11 mouse cellular contexts compared by ENCODE assay signal in the genomic region with DNA sequence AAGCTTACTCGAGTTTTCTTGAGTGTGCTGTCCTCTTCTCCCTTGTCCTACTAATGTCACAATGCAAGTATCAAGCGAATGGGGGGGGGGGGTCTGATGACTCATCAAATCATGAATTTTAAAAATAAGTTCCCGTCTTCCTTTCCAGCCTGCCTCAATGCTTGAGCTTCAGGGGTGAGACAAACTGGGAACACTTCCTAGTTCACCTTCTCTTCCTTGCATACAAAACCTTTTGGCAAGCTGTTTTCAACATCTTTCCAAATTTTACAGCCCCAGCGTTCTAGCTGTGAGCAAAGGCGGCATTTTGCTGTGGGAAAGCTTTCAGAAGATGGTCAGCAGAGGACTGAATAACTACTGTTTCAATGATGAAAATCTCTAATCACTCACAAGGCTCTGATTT. TPM values are rescaled to one million over a fixed set of nuclear protein-coding genes. Genes with fewer than 3 reads are reported as not detected.
DNase-seq lines count a peak whose midpoint lies in the region; ATAC-seq lines count a peak whose summit lies in the region.
"Had no signal": no experiment of that assay in that cellular context is flagged by ENCODE, and none has a peak within 500 bp of the region (broad histone marks: within the 10 kb centered on the region; RNA-seq: fewer than 3 reads in every experiment).

No protein-coding gene starts in this region.

- no peaks in the 10 kb centered on the region for H3K27me3 ChIP-seq in intestine, embryonic 14.5 days (replicated peaks; ENCODE audit: control insufficient read depth, insufficient read depth, low read length)
- H3K27me3 ChIP-seq in intestine, embryonic 16.5 days (replicated peaks; ENCODE audit: control insufficient read depth, insufficient read depth, low read length) = no peaks in the 10 kb centered on the region
- H3K27me3 ChIP-seq in lung, embryonic 15.5 days = no peaks in the 10 kb centered on the region
- no peaks in the 10 kb centered on the region for H3K27me3 ChIP-seq in stomach, embryonic 16.5 days (ENCODE audit: control insufficient read depth, insufficient read depth, low read length)
- H3K27me3 ChIP-seq: neural tube, embryonic 12.5 days had no signal

- H3K4me3 ChIP-seq in intestine, embryonic 14.5 days (ENCODE audit: low read depth, low read length) = no peak overlapping the region
- H3K4me3 ChIP-seq in intestine, embryonic 16.5 days (ENCODE audit: low read length) = no peak overlapping the region
- no peak overlapping the region for H3K4me3 ChIP-seq in lung, embryonic 15.5 days
- H3K4me3 ChIP-seq in stomach, embryonic 16.5 days (replicated peaks; ENCODE audit: low read length) = no peak overlapping the region
- H3K4me3 ChIP-seq: neural tube, embryonic 12.5 days had no signal

- no peak overlapping the region for H3K9ac ChIP-seq in intestine, embryonic 14.5 days (ENCODE audit: low read length)
- no peak overlapping the region for H3K9ac ChIP-seq in intestine, embryonic 16.5 days (ENCODE audit: low read depth, low read length)
- no peak overlapping the region for H3K9ac ChIP-seq in lung, embryonic 15.5 days
- H3K9ac ChIP-seq in stomach, embryonic 16.5 days (ENCODE audit: low read length) = no peak overlapping the region
- H3K9ac ChIP-seq: neural tube, embryonic 12.5 days had no signal

- no peak overlapping the region for H3K27ac ChIP-seq in intestine, embryonic 14.5 days (ENCODE audit: low read depth)
- no peak overlapping the region for H3K27ac ChIP-seq in intestine, embryonic 16.5 days (ENCODE audit: low read length)
- no peak overlapping the region for H3K27ac ChIP-seq in lung, embryonic 15.5 days
- H3K27ac ChIP-seq in stomach, embryonic 16.5 days (ENCODE audit: low read length) = peak overlapping the region; percentile 1; the same call in 1 of the 2 replicates
- H3K27ac ChIP-seq: midbrain, embryonic 10.5 days; neural tube, embryonic 12.5 days had no signal

- H3K4me1 ChIP-seq in intestine, embryonic 14.5 days (replicated peaks; ENCODE audit: control insufficient read depth, insufficient read depth, low read length) = peaks cover 30% of the 10 kb centered on the region
- H3K4me1 ChIP-seq in intestine, embryonic 16.5 days (ENCODE audit: control insufficient read depth, insufficient read depth, low read length) = peaks cover 12% of the 10 kb centered on the region
- peaks cover 22% of the 10 kb centered on the region for H3K4me1 ChIP-seq in lung, embryonic 15.5 days
- peaks cover 11% of the 10 kb centered on the region; the same call in 1 of the 2 replicates for H3K4me1 ChIP-seq in stomach, embryonic 16.5 days (ENCODE audit: control insufficient read depth, insufficient read depth, low read length)

- ATAC-seq in intestine, embryonic 14.5 days (replicated peaks; ENCODE audit: low FRiP score, low TSS enrichment, low read depth) = no peak
- ATAC-seq in intestine, embryonic 16.5 days = no peak
- ATAC-seq in lung, embryonic 15.5 days (ENCODE audit: borderline replicate concordance, extremely low read depth, low FRiP score, low TSS enrichment) = no peak
- ATAC-seq in stomach, embryonic 16.5 days (ENCODE audit: insufficient read depth, low FRiP score) = no peak
- ATAC-seq: hindbrain, embryonic 16.5 days had no signal

- peak overlapping the region; percentile 85; the same call in 1 of the 2 replicates for H3K4me2 ChIP-seq in intestine, embryonic 14.5 days (ENCODE audit: low read length)
- H3K4me2 ChIP-seq in intestine, embryonic 16.5 days (ENCODE audit: low read depth, low read length) = no peak overlapping the region; the same call in 1 of the 2 replicates
- peak overlapping the region; percentile 77; the same call in 1 of the 2 replicates for H3K4me2 ChIP-seq in lung, embryonic 15.5 days
- H3K4me2 ChIP-seq in stomach, embryonic 16.5 days (ENCODE audit: low read depth, low read length) = peak overlapping the region; percentile 87; the same call in 1 of the 2 replicates
- H3K4me2 ChIP-seq: neural tube, embryonic 12.5 days had no signal

- DNase-seq in cerebellum, adult 9-11 months = peak; percentile 47
- no peak for DNase-seq in cerebellum, postnatal 36 days
- DNase-seq in intestine, embryonic 14.5 days (ENCODE audit: low spot score) = no peak
- DNase-seq in lung, postnatal 14 days = no peak
- no peak for DNase-seq in retina, postnatal 1 day

- H3K36me3 ChIP-seq in intestine, embryonic 14.5 days (ENCODE audit: control insufficient read depth, insufficient read depth, low read length) = peaks cover 13% of the 10 kb centered on the region; the same call in 1 of the 2 replicates
- no peaks in the 10 kb centered on the region for H3K36me3 ChIP-seq in intestine, embryonic 16.5 days (ENCODE audit: control insufficient read depth, insufficient read depth, low read length)
- no peaks in the 10 kb centered on the region; the same call in 1 of the 2 replicates for H3K36me3 ChIP-seq in lung, embryonic 15.5 days
- no peaks in the 10 kb centered on the region for H3K36me3 ChIP-seq in stomach, embryonic 16.5 days (ENCODE audit: control insufficient read depth, insufficient read depth, low read length)

- 49% methylated on average over 5 of the region's 5 CpGs for WGBS in intestine, embryonic 14.5 days
- 58% methylated on average over 5 of the region's 5 CpGs for WGBS in intestine, embryonic 16.5 days
- WGBS in lung, embryonic 15.5 days = 41% methylated on average over 5 of the region's 5 CpGs
- WGBS in stomach, embryonic 16.5 days = 46% methylated on average over 5 of the region's 5 CpGs

- H3K9me3 ChIP-seq in intestine, embryonic 14.5 days (ENCODE audit: control insufficient read depth, low read length) = no peaks in the 10 kb centered on the region
- no peaks in the 10 kb centered on the region for H3K9me3 ChIP-seq in intestine, embryonic 16.5 days (ENCODE audit: control insufficient read depth, low read length)
- H3K9me3 ChIP-seq in lung, embryonic 15.5 days = no peaks in the 10 kb centered on the region
- no peaks in the 10 kb centered on the region for H3K9me3 ChIP-seq in stomach, embryonic 16.5 days (replicated peaks; ENCODE audit: control insufficient read depth, low read length)
- H3K9me3 ChIP-seq: midbrain, embryonic 10.5 days; neural tube, embryonic 12.5 days had no signal

RNA-seq across cellular contexts. Expression of a gene that starts 0.5 kb away (rescaled TPM):
- polyA plus RNA-seq in intestine, embryonic 14.5 days (2014; fragmentation: Nextera tagmentation; extraction: Ambion mirVana) = 15.9 and 16.5 TPM in 2 replicates
- 5.2 and 5.6 TPM in 2 replicates for polyA plus RNA-seq in intestine, embryonic 16.5 days (2015; fragmentation: Nextera tagmentation; extraction: Ambion mirVana)
- 12.5 and 14.3 TPM in 2 replicates for polyA plus RNA-seq in lung, embryonic 15.5 days (2015; fragmentation: Nextera tagmentation; extraction: Ambion mirVana)
- 10.6 and 11.2 TPM in 2 replicates for polyA plus RNA-seq in stomach, embryonic 16.5 days (2015; fragmentation: Nextera tagmentation; extraction: Ambion mirVana)

RNA-seq across cellular contexts. Expression of a gene that starts 8.8 kb away (rescaled TPM):
- 5.8 and 6.7 TPM in 2 replicates for polyA plus RNA-seq in intestine, embryonic 14.5 days (2014; fragmentation: Nextera tagmentation; extraction: Ambion mirVana)
- 3.3 and 3.4 TPM in 2 replicates for polyA plus RNA-seq in intestine, embryonic 16.5 days (2015; fragmentation: Nextera tagmentation; extraction: Ambion mirVana)
- 3.7 and 4.0 TPM in 2 replicates for polyA plus RNA-seq in lung, embryonic 15.5 days (2015; fragmentation: Nextera tagmentation; extraction: Ambion mirVana)
- 4.0 and 4.5 TPM in 2 replicates for polyA plus RNA-seq in stomach, embryonic 16.5 days (2015; fragmentation: Nextera tagmentation; extraction: Ambion mirVana)
